Mouse (Mus musculus): ENCODE data around the gene Ypel2.

Ypel2 gene

DNA sequence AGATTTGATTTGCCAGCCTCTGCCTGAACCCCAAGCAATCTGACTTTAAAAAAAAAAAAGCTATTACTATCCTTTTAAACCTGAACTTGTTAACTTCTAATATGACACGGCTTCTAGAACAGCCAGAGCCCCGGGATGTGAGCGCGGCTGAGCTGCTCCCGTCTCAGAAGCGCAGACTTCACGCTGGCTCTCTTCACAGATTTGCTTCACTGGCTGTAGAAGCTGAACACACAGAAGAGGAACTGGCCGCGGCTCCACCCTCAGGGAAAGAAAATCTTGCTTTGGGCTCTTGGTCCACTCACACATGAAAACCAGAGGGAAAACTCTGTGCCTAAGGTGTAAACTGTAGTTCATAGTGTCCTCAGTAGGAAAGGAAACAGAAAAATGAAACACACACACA, 56.6 kb downstream of the Ypel2 start:
- intact Hi-C loops (cut with DNase I) = no loop called here

DNA sequence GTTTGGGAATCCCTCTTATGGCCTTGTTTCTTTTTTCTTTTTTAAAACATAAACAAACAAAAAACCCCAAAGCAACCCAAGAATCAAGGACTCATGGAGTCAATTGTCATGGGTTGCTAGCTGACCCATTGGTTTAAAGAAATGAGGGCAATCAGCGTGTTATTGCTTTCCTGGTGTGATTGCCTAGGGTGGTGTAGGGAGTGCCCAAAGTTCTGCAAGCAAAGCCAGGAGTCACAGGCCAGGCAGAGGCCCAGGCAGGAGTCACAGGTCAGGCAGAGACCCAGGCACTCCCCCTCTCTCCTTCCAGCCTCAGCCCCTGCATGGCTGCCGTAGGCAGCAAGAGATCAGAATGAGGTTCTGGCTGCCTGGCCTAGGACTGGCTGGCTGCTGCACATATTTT, 58.6 kb downstream of the Ypel2 start:
- intact Hi-C loops (cut with DNase I) = no loop called here

DNA sequence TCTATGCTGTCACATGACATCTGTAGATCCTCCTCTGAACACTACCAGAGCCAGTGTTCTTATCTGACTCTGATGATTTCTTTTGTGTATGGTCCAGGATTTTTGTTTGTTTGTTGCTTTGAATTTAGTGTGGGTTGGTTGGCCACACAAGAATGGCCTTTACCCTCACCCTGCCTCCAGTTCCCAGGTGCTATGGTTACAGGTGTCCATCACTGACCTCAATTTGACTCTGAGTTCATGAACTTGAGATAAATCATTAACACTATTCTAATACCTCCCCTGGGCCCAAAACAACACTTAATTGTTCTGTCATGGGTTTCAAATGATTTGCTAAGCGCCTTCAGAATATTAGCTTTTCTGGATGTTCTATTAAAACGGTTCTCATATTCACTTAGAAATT, 61.3 kb downstream of the Ypel2 start:
- intact Hi-C loops (cut with DNase I) = no loop called here

DNA sequence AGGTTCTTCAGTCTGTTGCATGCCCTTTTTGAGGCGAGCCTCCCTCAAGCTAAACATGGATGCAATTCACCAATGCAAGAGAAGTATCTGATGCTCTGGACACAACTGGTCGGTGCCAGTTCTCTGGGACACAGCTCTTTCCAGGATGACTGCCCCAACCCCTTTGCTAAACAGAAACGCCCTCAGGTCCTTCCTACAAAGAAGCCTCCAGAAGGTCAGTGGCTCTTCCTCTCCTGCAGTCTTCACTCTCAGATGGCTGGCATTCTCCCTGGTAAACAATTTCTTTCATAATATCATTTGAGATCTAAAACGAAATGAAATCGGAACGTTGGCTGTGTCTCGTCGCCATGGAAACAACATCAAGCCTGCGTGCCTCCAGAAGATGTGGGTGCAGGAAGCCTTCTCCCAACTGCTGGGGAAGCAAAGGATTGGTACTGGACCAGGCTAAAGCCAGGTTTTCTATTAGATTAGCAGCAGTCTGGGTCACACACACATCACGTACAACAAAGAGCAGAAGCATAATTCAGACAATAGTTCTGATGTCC, 62.8 kb downstream of the Ypel2 start:
- intact Hi-C loops (cut with DNase I) = no loop called here

DNA sequence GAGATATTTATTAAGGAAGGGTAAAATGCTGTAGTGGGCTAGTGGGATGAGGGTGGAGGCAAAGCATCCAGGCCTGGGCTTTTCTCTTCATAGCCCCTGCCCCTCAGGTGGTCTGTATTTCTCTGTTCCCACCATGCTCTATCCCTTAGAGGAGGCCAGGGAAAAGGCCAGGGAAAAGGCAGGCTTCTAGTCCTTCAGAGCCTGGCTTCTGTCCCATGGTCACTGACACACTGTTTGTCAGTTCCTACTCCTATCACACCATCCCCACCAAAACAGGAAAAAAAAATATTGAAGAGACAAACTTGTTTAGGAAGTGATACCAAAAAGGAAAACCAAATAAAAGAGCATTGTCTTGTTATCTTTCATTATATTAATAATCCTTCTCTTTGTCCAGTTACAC, 63.5 kb downstream of the Ypel2 start:
- intact Hi-C loops (cut with DNase I) = no loop called here

DNA sequence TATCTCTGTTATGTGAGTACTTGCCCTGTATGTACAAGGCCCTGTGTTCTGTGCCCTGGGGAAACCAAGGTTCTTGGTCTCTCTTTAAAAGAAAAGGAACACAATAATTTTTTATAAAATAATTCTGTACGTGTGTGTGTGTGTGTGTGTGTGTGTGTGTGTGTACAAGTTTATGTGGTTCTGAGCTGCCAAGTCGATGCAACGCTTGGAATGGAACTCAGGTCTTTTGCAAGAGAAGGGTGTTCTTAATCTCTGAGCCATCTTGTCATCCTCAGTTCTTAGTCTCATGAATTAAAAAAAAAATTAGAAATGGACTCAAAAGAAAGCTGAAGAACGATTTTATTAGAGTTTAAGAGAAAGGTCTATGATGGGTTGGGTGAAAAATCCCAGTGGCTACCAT, 64.0 kb downstream of the Ypel2 start:
- intact Hi-C loops (cut with DNase I) = no loop called here

DNA sequence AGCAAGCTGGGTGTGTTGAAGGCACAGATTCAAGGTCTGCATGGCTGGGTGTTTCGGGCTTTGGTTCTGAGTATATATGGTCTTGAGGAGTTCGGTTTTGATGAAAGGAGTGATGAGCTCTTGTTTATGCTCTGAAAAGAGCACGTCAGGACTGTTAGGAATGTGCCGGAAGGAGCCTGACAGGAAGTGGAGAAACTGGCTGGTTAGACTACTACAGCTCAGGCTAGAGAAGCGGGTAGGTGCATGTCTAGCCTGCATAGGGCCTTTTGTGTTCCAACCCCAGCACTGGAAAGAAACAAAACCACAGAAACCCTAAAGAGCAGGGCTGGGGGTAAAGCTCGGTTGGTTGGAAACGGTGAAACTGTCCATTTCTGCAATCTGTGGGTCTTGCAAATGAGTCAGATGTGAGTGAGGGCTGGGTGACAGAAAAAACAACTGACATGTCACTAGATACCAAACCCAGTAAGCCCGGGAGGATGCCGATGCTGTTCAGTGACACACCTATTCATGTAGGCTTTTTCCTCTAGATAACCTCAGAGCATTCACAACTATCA, 68.3 kb downstream of the Ypel2 start:
- intact Hi-C loops (cut with DNase I) = no loop called here

DNA sequence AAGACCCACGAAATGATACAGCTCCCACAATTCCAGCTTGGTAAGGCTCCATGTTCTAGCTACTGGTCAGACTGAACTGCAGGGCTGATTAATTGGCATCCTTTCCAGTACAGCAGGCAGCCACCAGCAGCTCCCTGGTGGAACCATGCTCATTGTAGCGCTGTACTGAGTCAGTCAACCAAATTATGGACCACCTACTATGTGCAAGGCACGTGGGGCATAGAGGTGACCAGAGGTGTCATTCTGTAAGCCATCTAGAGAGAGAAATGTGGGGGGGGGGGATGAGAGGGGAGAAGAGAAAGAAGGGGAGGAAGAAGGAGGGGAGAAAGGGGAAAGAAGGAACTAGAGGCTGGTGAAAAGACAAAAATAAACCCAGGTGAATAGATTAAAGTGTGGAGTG, 68.9 kb downstream of the Ypel2 start:
- intact Hi-C loops (cut with DNase I) = no loop called here

DNA sequence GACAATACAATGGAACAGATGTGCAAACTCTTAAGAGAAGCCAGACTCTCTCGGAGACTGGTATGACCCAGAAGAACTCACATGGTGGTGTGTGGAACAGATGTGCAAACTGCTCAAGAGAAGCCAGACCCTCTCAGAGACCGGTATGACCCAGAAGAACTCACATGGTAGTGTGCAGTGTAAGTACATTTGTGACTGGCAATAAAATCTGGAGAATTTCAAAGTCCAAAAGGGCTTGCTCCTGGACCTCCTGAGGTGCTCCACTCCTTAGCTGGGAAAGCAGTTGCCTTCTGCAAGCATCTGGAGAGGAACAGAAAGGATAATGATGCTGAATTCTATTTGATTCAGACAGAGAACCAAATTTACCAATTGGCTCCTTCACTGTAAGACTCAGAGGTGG, 69.9 kb downstream of the Ypel2 start:
- intact Hi-C loops (cut with DNase I) = no loop called here

DNA sequence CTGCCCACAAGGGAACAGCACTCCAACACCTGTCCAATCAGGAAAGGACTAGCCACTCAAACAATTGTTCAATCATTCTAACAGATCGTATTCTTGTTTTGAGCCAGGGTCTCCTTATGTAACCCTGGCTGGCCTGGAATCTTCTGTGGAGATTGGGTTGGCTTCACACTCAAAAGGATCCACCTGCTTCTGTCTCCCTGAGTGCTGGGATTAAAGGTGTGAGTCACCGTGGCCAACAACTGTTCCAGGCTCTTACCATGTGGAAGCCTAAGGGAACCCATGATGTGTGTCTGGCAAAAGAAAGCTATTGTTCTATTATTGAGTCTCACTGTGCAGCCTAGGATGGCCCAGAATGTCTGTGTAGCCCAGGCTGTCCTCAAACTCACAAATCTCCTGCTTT, 71.5 kb downstream of the Ypel2 start:
- intact Hi-C loops (cut with DNase I) = no loop called here

DNA sequence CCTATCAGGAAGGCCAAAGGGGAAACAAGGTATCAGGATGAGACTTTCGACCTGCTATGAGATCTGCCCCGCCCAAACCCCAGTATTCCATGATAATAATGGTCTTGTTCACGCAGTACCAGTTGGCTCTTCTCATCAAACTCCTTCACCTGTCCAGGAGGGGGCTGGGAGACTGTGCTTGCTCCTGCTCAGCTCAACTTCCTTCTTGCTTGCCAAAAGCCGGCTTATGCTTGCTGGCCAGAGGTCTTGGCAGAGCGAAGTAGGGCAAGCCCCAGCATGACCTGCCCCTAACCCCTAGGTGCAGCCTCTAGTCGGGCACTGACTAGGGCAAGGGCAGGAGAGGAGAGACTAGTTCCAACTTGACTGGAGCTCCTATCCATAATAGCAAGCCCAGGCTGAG, 72.2 kb downstream of the Ypel2 start:
- intact Hi-C loops (cut with DNase I) = no loop called here

DNA sequence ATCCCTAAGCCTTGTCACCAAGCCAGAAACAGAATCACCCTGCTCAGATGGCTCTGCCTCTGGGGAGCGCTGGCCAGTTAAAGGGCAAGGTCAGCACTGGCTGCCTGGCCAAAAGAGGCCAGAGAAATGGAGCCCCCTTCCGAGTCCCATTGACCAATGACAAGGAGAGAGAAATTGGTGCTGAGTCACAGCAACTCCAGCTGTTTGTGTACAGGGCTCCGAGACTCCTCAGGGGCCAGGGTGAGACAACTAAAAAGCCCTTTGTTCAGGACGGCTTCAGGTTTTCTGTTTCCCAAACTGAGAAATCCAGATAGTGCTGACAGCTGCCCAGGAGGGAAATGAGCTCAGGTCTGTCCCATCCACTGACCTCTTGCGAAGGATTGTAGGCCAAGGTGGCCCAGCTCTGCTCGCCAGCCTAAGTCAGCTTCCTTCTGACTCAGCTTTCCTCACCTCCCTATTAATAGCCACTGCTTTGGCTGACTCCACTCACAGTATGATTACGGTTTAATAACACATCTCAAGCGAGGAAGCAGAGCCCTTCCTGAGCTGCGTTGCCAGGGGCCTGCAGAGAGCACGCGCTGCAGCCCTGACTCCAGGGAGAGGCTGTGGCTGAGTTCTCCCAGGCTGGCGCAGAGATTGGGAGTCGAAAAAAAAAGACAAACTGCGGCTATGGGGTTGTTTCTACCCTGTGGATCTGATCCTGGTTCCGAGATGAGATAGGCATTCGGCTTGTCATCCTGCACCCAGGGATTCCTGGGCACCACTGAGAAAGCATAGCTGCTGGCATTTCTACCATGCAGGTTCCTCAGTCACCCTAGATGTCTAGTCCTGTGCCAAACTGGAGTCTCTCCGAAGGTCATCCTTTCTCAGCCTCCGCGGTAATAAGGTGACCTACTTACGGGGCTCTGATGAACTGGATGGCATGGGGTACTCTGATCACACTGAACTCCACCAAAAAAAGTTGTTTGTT, 73.1 kb downstream of the Ypel2 start:
- intact Hi-C loops (cut with DNase I) = no loop called here

DNA sequence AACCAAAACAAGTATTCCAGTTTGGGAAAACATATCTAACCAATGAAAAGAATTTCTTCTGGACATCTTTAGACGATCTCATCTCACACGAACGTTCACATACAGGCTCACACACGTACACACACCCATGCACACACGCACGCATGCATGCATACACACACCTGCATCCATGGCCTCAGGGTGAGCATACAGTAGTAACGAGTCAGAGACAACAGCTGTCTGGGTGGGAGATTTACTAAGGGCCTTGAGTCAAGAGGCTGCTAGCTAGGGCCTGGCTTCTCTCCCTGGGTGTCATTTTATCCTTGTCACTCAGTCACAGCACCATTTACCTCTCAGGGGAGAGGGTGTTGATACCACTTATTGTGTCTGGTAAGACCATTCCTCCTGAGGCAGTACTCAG, 74.0 kb downstream of the Ypel2 start:
- intact Hi-C loops (cut with DNase I) = loop anchor here (5.0 kb wide), 1 partner anchor 73 kb away; the partner anchor contains the start of gene Ypel2

DNA sequence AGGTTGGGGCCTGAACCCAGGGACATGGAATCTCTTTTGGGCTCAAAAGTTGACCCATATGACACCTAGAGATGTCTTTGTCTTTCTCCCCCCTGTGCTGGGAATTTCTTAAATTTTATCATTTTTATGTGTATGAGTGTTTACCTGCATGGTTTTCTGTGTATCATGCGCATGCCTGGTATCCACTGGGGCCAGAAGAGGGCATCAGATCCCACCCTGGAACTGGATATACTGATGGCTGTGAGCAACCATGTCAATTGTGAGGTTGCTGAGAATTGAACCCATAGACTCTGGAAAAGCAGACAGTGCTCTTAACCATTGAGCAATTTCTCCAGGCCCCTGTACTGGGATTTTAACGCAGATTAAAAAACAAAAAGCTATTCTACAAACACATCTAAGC, 76.0 kb downstream of the Ypel2 start:
- intact Hi-C loops (cut with DNase I) = loop anchor here (5.0 kb wide), 1 partner anchor 75 kb away; the partner anchor contains the start of gene Ypel2

DNA sequence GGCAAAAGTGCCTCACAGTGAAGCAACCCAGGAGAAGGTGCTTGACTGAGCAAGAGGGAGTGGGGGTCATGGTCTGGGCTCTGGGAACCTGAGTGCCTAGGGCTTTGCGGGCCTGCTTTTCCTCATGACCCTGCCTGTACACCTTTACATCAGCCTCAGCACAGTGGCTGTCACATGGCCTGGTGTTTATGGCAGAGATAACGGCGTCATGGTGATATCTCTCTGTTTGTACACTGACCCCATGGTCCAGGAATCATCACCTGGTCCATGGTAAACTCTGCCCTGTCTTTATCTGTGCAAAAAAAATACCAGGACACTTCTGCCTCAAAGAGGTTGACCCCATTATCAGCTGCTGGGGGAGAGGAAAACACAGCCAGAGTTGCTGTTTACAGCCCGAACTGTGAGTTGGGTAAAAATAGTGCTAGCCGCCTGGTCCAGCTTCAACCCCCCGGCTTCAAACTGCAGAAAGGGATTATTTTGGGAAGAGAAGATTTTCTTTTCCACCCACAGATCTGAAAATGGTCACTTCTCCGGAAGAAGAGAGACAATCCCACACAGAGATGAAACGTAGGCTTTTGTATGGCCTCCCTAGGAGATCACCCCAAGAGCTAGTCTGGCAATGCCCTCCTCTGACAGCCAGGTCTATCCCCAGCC, 76.8 kb downstream of the Ypel2 start:
- intact Hi-C loops (cut with DNase I) = loop anchor here (5.0 kb wide), 1 partner anchor 76 kb away; the partner anchor contains the start of gene Ypel2

DNA sequence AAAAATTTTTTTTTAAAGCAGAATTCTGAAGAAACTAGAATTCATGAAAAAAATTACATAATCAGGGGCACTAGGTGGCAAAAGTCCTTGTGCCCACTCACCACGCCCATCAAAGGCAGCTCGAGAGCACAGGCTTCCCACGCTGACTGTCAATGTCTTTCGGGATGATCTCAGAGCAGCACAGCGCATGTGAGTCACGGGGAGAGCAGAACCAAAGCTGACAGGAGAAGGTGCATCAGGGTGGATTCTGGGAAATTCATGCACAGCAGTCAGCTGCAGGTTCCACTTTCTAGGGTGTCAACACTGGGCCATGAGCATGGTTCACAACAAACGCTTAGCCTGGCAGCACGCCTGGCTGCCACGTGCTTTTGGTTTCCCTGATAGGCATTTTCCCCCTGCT, 79.2 kb downstream of the Ypel2 start:
- intact Hi-C loops (cut with DNase I) = no loop called here

DNA sequence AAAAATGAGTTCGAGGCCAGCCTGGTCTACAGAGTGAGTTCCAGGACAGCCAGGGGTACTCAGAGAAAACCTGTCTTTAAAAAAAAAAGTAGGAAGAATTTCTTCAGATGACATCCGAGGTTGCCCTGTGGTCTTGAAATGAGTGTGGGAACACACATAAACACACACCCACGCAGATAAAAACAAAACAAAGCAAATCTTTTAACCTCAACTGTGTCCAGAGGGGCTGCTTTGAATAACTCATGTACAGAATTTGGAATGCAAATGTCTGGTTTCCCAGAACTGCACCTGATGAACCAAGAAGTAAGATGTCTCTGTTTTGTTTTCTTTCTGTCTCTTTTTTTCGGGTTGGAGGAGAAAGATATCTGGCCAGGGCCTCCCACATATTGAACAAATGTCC, 83.3 kb downstream of the Ypel2 start:
- intact Hi-C loops (cut with DNase I) = no loop called here

DNA sequence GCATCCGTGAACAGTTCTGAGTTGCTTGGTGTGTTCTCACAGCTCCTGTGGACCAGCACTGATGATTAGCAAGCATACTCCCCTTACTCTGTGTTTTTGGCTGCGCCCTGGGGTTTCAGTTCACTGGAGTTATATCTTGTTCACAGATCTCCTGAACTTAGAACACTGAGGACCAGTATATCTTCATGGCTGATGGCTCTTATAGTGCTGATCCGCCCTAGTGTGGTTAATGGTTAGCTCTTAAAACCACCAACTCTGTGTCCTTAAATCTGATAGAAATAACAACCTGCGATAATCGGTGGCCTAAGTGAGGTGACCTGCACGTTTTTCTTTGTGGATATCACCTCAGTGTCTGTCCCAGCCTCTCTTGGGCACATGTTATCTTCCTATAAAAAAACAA, 84.5 kb downstream of the Ypel2 start:
- intact Hi-C loops (cut with DNase I) = loop anchor here (10.0 kb wide), 1 partner anchor 176 kb away; the partner anchor contains the start of gene Smg8

DNA sequence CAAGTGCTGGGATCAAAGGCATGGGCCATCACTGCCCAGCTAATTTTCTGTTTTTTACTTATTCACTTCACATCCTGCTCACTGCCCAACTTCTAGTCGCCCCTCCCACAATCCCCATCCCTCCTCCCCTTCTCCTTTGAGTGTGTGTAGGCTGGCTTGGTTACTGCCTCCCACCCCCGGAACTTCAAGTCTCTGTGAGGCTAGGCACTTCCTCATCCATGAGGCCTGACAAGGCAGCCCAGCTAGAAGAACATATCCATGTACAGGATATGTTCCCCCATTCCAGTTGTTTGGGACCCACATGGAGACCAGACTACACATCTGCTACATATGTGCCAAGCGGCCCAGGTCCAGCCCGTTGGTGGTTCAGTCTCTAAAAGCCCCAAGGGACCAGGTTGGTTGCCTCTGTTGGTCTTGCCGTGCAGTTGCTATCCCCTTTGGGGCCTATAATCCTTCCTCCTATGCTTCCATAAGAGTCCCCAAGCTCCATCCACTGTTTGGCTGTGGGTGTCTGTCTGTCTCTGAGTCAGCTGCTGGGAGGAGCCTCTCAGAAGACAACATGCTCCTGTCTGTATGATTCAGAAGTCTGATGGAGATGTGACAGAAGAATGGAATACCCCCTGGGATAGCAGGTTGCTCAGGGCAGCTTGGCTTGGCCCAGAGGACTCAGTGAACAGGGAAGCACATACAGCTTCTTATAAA, 85.5 kb downstream of the Ypel2 start:
- intact Hi-C loops (cut with DNase I) = loop anchor here (10.0 kb wide), 1 partner anchor 177 kb away; the partner anchor contains the start of gene Smg8

DNA sequence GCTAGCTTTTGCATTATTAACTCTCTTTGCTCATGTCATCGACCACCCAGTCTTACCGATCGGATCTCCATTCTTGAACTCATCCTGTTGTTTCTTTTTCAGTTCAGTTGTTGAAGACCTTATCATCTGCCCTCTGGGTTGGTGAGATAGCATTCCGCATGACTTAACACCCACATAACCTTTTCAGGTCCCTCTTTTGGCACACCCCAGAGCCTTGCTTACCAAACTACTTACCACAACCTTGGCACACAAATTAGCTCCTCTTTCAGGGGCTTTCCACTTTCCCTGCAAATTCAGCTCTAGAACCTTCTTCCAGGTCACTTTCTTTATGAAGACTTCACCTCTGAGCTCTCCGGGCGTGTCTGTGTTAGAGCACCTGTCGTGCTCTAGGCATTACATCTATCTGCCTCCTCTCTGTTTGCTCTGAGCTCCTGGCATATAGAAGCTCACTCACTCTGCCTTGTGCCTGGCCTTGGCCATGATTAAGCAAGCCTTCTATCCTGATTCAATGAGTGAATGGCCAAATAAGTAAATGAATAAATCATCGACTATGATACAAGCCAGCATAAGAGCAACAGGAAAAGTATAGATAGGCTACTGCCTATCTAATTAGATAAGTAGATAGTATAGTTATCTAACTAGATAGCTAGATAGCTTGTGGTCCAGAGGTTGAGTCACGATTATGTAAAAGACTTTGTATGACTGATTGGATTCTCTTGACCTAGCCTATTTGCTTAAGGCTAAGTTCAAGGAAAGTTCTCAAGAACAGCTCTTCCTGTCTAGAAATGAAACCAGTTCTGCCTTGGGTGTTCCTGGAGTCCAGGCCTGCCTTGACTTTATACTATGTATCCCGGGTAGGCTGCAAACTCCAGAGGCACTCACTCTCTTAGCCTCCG, 86.5 kb downstream of the Ypel2 start:
- intact Hi-C loops (cut with DNase I) = loop anchor here (10.0 kb wide), 1 partner anchor 178 kb away; the partner anchor contains the start of gene Smg8

All from adrenal gland (tissue).